Mouse (Mus musculus) mesoderm, embryonic 11.5 days (tissue): ENCODE measurements around the gene Ncor1.
"Not testable (repeated sequence)": the region's sequence is repeated elsewhere in the genome, so short reads cannot be mapped to it uniquely, and the experiment has no call there.

ENCODE experiments used
- DNase-seq: peaks from one replicate; pipeline ENCODE4 v3.0.0-alpha.2; 2012; ENCODE audit warnings: low read depth, low spot score

The Ncor1 gene

DNA sequence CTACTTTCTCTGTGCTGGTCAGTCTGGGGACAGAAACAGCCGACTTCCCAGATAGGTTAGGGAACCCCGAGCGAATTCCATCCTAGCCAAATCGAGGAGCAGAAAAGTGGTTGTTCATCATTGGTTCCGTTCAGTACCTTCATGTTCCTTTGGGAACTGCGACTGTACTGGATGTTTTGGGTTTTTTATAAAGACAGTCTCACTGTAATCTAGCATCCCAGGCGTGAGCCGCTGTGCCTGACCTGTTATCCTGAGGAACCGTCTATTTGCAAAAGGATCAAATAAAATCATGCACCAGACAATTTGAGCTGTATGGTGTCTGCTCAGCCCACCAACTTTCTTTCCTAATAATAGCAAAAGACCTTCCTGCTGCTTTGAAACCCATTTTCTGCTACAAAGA, 439 bp upstream of the Ncor1 start:
- no peak for DNase-seq

DNA sequence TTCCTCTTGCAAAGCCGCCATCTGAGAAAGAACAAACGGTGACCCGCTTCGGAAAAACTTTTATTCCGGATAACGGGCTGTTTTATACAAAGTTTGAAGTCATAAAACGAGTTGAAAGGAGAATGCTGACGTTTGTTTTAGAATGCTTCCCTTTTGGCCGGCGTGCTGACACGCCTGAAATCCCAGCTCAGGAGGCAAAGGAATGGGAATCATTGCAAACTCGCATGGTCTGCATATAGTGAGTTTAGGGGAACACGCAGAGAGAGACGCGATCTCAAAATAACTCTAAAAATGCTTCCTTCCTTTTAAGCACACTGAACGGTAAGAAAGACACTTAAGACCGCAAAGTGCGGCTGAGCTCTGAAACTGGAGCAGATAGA, 460 bp downstream of the Ncor1 start:
- no peak for DNase-seq

DNA sequence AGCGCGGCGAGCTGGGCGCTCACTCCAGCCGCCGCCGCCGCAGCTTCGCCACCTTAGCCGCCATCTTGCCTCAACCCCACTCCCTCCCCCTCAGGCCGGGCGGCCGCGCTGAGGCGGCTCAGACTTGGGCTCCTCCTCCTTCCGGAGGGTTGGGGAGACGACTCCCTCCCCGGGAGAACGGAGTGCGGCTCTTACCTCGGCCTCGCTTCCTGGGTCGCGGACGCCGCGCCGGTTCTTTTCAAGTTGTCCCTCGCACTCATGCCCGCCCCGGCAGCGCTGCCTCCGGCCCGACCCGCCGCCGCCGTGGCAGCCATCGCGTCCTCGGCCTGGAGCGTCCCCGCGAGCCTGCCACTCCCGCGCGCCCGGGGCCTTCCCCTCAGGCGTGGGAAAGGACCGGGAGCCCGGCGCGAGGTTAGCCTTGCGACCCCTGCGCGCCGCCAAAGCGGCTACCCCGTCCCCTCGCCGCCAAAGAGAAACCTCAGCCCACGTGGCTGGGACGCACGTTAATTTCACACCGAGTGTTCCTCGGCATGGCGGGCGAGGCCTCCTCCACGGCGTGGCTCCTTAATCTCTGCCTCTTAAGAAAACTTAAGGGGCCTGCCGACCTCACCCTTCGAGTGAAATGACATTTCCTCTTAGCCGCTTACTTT, 975 bp downstream of the Ncor1 start:
- peak; percentile 93 for DNase-seq

DNA sequence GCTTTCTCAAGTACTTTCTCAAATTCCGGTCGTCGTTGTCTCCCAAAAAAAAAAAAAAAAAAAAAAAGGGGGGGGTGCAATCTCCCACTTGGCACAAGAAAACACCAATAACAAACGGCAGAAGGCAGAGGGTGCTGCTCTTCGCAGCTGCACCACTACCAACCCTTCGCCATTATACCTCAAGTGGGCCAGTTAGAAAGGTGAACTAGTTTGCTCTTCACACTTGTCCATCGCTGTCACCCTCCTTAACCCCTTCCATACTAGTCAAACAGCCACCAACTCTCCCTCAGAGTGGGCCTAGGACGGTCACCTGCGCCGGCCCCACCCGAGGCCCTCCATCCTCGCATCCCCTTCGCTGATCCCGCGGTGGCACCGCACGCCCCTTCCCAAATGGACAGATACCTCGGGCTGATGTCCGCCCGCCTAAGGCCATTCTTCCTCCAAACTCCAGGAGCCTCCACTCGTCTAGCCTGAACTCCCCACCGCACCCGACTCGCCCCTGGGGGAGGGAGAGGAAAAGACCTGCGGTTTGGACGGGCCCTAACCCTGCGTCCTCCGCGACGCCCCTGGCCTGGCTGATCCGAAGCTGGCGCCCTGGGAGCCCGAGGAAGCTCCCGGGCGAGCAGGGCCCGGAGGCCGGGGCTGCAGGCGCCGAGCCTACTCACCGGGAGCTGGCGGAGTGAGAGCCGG, 1.7 kb downstream of the Ncor1 start:
- peak; percentile 55 for DNase-seq

DNA sequence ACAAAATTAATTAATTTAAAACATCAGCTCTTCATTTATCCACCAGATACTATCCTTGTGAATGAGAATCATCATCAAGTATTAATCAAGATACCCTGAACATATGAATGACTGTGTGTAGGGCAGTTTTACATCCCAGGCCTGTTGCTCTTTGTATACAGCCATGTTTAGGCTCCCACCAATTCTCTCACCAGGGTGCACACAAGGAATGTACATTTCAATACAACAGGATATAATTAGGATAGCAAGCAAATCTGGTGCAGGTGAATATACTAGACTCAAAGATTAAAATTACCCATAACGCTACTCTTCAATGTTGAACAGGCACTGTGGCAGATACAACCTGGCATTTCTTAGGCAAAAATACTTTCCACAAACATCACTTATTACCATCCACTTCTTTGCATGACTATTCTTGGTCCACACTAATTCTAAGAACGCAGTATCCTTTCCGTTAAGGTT, 2.3 kb downstream of the Ncor1 start:
- DNase-seq = peak; percentile 7

DNA sequence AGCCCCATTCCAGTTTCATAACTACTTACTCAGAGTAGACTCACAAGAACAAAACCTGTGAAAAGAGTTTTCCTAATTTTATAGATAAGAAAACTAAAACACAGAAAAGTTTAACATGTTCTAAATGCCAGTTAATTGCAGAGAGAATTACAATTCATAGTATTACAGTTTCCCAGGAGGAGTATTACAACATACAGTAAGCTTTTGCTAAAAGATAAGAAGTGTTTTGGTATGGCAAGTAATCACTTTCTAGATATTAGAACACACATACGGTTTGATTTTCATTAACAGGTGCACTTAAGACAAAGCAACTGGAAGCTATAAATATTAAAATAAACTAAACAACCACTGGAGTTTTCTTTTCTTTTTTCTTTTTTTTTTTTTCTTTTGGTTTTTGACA, 3.1 kb downstream of the Ncor1 start:
- no peak for DNase-seq

DNA sequence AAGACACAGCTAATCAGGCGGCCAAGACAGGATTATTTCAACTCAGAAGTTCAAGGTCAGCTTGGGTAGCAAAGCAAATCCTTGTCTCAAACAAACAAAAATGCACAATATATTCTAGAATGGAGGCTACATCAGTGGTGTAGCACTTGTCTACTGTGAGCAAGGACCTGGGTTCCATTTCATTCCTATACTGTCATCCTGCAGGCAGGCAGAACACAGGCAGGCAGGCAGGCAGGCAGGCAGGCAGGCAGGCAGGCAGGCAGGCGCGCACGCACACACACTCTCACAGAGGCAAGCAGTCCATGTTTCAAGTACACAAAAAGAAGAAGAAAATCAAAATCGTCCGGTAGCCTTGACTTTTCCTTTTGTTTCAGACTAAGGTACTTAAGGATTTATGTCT, 9.4 kb downstream of the Ncor1 start:
- DNase-seq = no peak

DNA sequence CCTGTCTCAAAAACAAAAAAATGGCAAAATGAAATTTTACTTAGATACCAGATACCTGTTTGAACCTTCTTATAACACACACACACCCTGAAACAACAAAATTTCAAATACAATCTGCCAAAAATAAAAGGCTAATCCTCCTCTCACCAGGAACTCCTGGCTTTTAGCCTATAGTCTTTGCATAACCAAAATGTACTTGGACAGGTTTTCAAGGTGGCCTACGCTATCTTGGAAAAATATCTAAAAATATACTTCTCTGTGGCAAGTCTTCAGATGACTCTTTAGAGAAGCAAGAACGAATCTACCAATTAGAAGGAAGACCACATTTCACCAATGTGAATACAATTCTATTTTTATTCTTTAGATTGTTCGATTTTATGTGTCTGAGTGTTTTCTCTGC, 12.5 kb downstream of the Ncor1 start:
- DNase-seq = no peak

DNA sequence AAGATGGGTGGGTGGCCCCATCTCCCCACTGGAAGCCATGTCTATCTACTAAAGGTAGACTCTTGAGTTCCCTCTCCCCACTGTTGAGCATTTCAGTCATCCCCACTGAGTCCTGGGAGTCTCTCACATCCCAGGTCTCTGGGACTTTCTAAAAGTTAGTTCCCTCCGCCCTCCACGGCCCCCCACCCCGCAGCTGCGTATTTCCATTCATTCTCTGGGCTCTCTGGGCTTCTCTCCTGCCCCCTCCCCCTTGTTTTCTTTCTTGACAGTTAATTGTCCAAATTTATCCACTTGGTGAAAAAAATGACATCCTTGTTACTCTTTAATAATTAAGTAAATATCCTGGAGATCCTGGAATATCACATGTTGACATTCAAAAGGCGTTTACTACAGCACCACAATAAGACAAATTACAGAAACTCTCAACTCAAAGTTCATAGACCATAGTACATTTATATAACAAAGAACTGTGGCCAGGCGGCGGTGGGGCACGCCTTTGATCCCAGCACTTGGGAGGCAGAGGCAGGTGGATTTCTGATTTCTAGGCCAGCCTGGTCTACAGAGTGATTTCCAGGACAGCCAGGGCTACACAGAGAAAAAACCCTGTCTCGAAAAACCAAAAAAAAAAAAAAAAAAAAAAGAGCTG, 17.5 kb downstream of the Ncor1 start:
- DNase-seq = no peak

DNA sequence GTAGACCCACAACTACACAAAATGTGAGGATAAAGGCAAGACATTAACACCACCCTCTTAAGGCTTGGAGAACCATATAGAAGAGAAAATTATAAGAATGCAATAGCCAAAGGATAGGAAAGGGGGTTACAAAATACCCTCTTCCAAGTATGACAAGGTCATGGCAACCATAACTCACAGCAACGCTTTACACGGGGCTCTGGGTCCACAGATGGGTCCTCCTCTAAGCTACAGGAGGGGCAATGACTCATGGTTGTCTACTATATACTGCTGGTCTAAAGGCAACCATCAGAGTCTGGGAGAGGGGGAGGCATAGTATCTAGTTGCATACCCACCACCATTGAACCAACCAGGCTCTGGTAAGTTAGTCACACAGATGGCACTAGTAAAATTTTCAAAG, 26.1 kb downstream of the Ncor1 start:
- no peak for DNase-seq

DNA sequence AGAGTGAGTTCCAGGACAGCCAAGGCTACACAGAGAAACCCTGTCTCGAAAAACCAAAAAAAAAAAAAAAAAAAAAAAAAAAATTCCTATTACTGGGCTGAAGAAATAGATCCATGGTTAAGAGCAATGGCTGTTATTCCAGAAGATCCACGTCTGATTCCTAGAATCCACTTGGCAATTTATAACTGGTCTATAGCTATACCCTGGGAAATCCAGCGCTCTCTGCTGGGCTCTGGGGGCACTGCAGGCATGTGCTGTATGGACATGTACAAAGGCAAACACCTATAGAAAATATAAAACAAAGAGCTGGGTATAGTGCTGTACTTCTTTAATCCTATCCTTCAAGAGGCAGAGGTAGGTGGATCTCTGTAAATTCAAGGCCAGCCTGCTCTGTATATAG, 31.2 kb downstream of the Ncor1 start:
- DNase-seq = no peak

DNA sequence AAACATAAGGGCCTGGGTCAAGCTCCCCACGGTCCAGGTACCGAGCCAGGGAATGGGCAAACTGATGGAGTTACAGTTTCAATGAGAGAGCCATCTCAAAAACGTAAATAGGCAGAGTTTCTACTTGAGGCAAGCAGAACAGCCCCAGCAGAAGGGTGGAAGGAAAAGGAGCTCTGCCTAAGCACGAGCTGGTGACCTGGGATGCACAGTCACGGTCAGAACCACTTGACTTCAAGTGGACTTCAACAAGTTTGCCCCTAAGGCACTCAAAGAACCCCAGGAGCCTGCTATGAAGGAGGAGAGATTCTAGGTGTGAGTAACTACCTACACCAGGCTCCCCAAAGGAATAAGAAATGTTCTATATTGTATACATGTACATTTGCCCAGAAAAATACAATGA, 32.1 kb downstream of the Ncor1 start:
- no peak for DNase-seq

DNA sequence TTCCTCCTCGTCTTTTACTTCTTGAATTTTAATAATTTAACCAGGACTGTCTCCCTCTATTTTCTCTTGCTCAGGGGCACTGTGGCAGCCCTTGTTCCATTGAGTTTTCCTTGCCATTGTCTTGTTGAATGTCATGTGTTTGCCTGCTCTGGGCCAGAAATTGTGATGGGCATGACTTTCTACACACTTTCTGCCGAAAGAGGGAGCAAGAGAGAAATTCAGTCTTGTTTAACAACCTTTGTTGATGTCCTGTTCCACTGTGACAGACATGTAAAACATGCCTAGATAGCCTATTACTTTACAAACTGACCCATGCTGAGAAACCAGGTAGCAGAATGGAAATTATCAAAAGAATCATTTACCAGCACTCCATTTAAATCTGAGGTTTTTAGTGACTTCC, 33.8 kb downstream of the Ncor1 start:
- DNase-seq = no peak

DNA sequence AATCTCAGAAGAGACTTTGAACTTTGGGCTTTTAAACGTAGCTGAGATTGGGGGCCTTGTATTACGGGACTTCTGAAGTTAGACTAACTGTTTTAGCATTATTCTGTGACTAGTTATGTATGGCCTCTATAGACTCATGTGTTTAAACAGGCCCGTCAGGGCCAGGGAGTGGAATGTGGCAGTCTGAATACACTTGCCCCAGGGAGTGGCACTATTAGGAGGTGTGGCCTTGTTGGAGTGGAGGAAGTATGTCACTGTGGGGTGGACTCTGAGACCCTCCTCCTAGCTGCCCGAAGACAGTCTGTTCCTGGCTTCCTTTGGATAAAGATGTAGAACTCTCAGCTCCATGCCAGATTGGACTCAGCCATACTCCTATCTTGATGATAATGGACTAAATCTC, 43.3 kb downstream of the Ncor1 start:
- no peak for DNase-seq

DNA sequence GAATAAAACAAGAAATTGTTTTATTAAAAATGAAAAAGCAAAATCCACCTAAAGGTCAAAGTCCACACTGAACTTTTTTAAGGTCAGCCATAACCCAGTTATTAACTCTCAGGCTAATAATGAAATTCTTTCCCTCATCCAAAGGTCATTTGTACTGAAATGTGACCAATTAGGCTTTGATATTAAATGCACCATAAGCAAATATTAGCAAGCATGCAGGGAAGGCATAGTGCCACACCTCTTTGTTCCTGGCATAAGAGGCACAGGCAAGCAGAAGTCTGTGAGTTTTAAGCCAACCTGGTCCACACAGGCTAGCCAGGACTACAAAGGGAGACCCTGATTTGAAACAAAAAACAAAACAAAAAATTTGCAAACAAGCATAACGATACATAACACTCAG, 48.7 kb downstream of the Ncor1 start:
- no peak for DNase-seq

DNA sequence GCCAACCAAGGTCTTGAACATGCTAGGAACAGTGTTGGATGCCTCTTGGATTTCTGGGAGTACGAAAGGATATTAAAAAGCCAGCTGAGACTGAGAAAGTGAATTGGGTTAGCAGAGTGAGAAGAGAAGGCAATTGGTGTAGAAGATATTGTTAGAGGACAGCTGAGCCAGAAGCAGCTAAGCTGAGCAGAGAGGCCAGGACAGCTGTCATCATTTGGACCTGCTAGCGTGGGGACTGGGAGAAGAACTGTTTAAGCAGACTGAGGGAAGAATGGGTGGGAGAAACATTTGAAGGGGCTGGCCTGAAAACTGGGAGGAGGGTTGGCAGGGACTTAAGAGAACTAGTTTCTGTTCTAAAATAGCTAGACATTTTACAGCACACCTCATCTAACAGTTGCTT, 49.5 kb downstream of the Ncor1 start:
- DNase-seq = no peak

DNA sequence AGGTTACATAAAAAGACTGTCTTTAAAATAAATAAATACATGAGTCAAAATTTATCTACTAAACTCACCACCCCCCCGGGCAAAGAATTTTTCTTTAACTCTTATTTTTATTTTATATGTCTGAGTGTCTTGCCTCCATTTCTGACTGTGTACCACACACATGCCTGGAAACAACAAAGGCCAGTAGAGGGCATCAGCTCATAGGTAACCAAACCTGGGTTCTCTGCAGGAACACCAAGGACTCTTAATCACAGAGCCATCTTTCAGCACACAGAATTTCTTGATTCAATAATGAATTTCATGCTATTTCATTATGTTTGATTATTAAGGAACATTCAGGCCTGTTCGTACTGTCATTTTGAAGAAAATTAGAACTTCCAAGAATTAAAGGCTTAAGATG, 61.9 kb downstream of the Ncor1 start:
- DNase-seq = peak; percentile 12

DNA sequence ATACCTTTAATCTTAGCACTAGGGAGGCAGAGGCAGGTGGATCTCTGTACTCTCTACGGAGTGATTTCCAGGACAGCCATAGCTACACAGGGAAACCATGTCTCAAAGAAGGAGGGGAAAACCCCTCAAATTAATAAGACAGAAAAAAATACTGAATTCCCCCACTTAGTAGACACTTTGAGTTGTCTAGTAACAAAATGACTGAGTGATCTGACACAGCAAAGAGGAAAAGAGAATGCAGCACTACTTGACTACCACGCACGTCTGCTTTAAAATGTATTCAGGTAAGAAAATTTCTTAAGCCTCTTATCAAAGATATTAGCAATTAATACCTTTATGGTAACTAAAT, 70.0 kb downstream of the Ncor1 start:
- DNase-seq = no peak

DNA sequence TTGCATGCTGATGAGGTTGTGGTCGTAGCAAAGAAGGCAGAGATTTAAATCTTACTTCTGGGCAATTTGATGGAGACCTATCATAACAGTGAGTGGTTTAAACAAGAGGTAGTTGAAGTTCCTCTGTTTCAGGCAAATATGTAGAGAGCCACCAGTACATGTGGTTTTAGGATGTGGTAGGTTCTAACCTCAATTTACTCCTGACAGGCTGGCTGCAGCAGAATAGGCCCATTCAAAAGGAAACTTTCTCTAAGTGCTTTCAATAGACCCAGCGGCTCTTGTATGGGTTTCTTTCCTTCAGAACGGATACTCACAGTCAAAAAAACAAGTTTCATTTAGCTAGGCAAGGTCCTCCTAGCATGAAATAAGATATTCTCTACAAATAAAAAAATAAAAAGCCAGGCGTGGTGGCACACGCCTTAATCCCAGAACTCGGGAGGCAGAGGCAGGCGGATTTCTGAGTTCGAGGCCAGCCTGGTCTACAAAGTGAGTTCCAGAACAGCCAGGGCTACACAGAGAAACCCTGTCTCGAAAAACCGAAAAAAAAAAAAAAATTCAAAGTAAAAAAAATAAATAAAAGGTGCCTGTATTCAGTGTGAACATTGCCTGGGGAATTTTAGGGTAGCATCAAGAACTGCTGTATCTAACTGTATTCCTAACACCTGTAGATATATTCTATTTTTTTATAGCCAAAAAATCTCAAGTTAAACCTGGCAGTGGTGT, 70.6 kb downstream of the Ncor1 start:
- DNase-seq = no peak

DNA sequence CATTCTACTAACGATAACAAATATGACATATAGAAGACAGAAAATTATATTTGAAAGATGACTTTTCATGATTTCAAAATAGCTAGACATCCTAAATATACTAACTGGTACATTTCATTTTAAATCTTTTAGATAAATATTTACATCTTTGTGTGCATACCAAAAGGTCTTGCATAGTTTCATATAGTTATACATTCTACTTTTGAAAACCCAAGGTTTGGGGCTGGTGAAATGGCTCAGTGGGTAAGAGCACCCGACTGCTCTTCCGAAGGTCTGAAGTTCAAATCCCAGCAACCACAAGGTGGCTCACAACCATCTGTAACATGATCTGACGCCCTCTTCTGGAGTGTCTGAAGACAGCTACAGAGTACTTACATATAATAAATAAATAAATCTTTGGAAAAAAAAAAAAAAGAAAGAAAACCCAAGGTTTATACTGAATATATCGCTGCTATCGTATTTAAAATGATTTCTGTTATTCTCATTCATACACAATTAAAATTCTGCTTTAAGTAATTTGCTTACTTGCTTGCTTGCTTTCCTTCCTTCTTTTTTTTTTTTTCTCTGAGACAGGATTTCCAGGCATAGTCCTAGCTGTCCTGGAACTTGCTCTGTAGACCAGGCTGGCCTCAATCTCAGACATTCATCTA, 81.0 kb downstream of the Ncor1 start:
- not testable (repeated sequence) for DNase-seq

DNA sequence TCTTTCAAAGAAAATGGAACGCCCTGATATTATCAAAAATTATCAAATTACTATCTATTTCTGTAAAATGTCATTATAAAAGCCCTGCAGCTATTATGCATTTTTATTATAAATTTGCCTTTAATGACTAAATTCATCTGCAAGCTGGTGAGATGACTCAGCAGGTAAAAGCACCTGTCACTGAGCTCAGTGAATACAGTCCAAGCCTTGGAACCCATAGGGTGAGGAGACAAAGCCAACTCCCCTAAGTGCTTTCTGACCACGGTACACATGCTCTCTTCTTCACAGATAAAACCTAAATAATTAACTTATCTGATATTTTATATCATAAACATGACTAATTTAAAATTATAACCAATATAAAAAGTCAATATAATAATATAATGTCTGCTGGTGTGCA, 86.6 kb downstream of the Ncor1 start:
- no peak for DNase-seq

DNA sequence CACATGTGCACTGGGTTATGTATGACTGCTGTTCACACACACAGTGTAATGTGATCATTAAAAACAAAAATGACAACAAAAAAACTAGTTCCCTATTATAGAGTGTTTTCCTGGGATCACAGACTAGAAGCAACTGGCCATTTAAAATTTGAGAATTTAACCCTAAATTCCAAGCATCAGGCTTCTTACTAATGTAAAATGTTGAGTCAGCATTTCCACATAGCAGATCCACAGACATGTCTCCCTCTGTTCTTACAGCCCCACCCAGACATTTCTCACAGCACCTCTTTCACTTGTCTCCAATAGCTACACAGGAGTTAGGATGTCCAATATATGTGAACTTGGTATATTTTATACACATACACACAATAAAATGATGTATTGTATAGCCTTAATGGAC, 88.4 kb downstream of the Ncor1 start:
- DNase-seq = no peak
